Mouse (Mus musculus): ENCODE data around the gene Nlrp10. TPM values are rescaled to one million over a fixed set of nuclear protein-coding genes. Genes with fewer than 3 reads are reported as not detected.

Gene Nlrp10
- polyA plus RNA-seq, 1 experiment: 2.0 TPM

GRCm38 (mm10) chr7:108928280-108929188 is 1.4 kb downstream of the Nlrp10 start:
- H3K4me3 ChIP-seq (replicated peaks; ENCODE audit: extremely low read depth, low read depth, low read length): no peak overlapping the region
- 72% methylated on average over 11 of the region's 11 CpGs for WGBS

GRCm38 (mm10) chr7:108927043-108927442 is 2.9 kb downstream of the Nlrp10 start:
- no peak overlapping the region for H3K4me3 ChIP-seq (replicated peaks; ENCODE audit: extremely low read depth, low read depth, low read length)
- H3K4me1 ChIP-seq (ENCODE audit: control insufficient read depth, insufficient read depth, low read length): no peaks in the 10 kb centered on the region
- TF ChIP-seq POLR2A (IDR thresholded peaks at IDR 0.05; ENCODE audit: borderline replicate concordance, extremely low read depth, low read depth, low read length) (no peak), CTCF (IDR thresholded peaks at IDR 0.05; ENCODE audit: insufficient read depth, low read length) (no peak)
- 59% methylated on average over 4 of the region's 4 CpGs for WGBS
- DNase-seq: no peak

More at GRCm38 (mm10) chr7:108928280-108929188, 1.4 kb downstream of the Nlrp10 start:
- no peak for DNase-seq
- no peaks in the 10 kb centered on the region for H3K4me1 ChIP-seq (ENCODE audit: control insufficient read depth, insufficient read depth, low read length)
- TF ChIP-seq CTCF (IDR thresholded peaks at IDR 0.05; ENCODE audit: insufficient read depth, low read length) (no peak), POLR2A (IDR thresholded peaks at IDR 0.05; ENCODE audit: borderline replicate concordance, extremely low read depth, low read depth, low read length) (no peak)

GRCm38 (mm10) chr7:108903969-108904368 is 26.0 kb downstream of the Nlrp10 start:
- TF ChIP-seq CTCF (IDR thresholded peaks at IDR 0.05; ENCODE audit: insufficient read depth, low read length) (no peak), POLR2A (IDR thresholded peaks at IDR 0.05; ENCODE audit: borderline replicate concordance, extremely low read depth, low read depth, low read length) (no peak)
- whole genome bisulfite sequencing: 58% methylated on average over 2 of the region's 2 CpGs
- Histone ChIP-seq H3K4me1 (ENCODE audit: control insufficient read depth, insufficient read depth, low read length) (no peaks in the 10 kb centered on the region), H3K4me3 (replicated peaks; ENCODE audit: extremely low read depth, low read depth, low read length) (no peak overlapping the region)
- no peak for DNase-seq

GRCm38 (mm10) chr7:108894320-108894719 is 35.7 kb downstream of the Nlrp10 start, which contains the start of gene Olfr519:
Olfr519 (minus strand) TSS chr7:108894420.
- no peak for DNase-seq
- H3K4me3 ChIP-seq (replicated peaks; ENCODE audit: extremely low read depth, low read depth, low read length): no peak within 1 kb of the TSS
- TF ChIP-seq POLR2A (IDR thresholded peaks at IDR 0.05; ENCODE audit: borderline replicate concordance, extremely low read depth, low read depth, low read length): no peak
- no peak for TF ChIP-seq CTCF (IDR thresholded peaks at IDR 0.05; ENCODE audit: insufficient read depth, low read length)

GRCm38 (mm10) chr7:108884906-108885305 is 45.1 kb downstream of the Nlrp10 start, which contains the start of gene Olfr518:
Olfr518 (minus strand) TSS chr7:108885006.
- WGBS: 71% methylated on average over 4 of the region's 4 CpGs
- TF ChIP-seq POLR2A (IDR thresholded peaks at IDR 0.05; ENCODE audit: borderline replicate concordance, extremely low read depth, low read depth, low read length) (no peak), CTCF (IDR thresholded peaks at IDR 0.05; ENCODE audit: insufficient read depth, low read length) (no peak)
- H3K4me3 ChIP-seq (replicated peaks; ENCODE audit: extremely low read depth, low read depth, low read length): no peak within 1 kb of the TSS
- H3K4me1 ChIP-seq (ENCODE audit: control insufficient read depth, insufficient read depth, low read length): no peaks in the 10 kb centered on the region
- DNase-seq: no peak

More at GRCm38 (mm10) chr7:108894320-108894719, 35.7 kb downstream of the Nlrp10 start, which contains the start of gene Olfr519:
- no peaks in the 10 kb centered on the region for H3K4me1 ChIP-seq (ENCODE audit: control insufficient read depth, insufficient read depth, low read length)
- WGBS: 76% methylated on average over 5 of the region's 5 CpGs

GRCm38 (mm10) chr7:108872279-108872678 is 57.7 kb downstream of the Nlrp10 start, which contains the start of gene Olfr517:
Olfr517 (minus strand) TSS chr7:108872379.
- no peaks in the 10 kb centered on the region for H3K4me1 ChIP-seq (ENCODE audit: control insufficient read depth, insufficient read depth, low read length)
- 55% methylated on average over 2 of the region's 2 CpGs for WGBS
- no peak within 1 kb of the TSS for H3K4me3 ChIP-seq (replicated peaks; ENCODE audit: extremely low read depth, low read depth, low read length)
- DNase-seq: no peak
- TF ChIP-seq CTCF (IDR thresholded peaks at IDR 0.05; ENCODE audit: insufficient read depth, low read length) (no peak), POLR2A (IDR thresholded peaks at IDR 0.05; ENCODE audit: borderline replicate concordance, extremely low read depth, low read depth, low read length) (no peak)

Other genes with a start within 250 kb of the Nlrp10 start
- gene Olfr512, start 216.9 kb downstream of the Nlrp10 start, polyA plus RNA-seq (2012; rRNA removed): not detected in 2 replicates
- gene Olfr513, start 179.2 kb downstream of the Nlrp10 start, polyA plus RNA-seq (2012; rRNA removed): not detected in 2 replicates
- gene Olfr514, start 104.2 kb downstream of the Nlrp10 start, polyA plus RNA-seq (2012; rRNA removed): not detected in 2 replicates
- gene Olfr516, start 79.6 kb downstream of the Nlrp10 start, polyA plus RNA-seq (2012; rRNA removed): not detected in 2 replicates
- not detected in 2 replicates for gene Olfr517, start 57.8 kb downstream of the Nlrp10 start, polyA plus RNA-seq (2012; rRNA removed)
- gene Olfr518, start 45.2 kb downstream of the Nlrp10 start, polyA plus RNA-seq (2012; rRNA removed): not detected in 2 replicates
- gene Olfr519, start 35.8 kb downstream of the Nlrp10 start, polyA plus RNA-seq (2012; rRNA removed): not detected in 2 replicates
- 107 and 141 TPM in 2 replicates for gene Eif3f, start 4.2 kb upstream of the Nlrp10 start, polyA plus RNA-seq (2012; rRNA removed)
- 0.66 and 0.76 TPM in 2 replicates for gene Tub, start 20.2 kb upstream of the Nlrp10 start, polyA plus RNA-seq (2012; rRNA removed)
- gene Ric3, start 153.2 kb upstream of the Nlrp10 start, polyA plus RNA-seq (2012; rRNA removed): 0.92 and 2.4 TPM in 2 replicates
- 7.5 and 8.7 TPM in 2 replicates for gene Lmo1, start 245.0 kb upstream of the Nlrp10 start, polyA plus RNA-seq (2012; rRNA removed)